Mouse (Mus musculus) ES-CJ7 (cell line): ENCODE results near the gene Abl1.

ENCODE experiments used
- DNase-seq: peaks from one replicate; pipeline ENCODE4 v3.0.0; 2011; ENCODE audit warnings: low read depth, low spot score

Abl1 gene

DNA sequence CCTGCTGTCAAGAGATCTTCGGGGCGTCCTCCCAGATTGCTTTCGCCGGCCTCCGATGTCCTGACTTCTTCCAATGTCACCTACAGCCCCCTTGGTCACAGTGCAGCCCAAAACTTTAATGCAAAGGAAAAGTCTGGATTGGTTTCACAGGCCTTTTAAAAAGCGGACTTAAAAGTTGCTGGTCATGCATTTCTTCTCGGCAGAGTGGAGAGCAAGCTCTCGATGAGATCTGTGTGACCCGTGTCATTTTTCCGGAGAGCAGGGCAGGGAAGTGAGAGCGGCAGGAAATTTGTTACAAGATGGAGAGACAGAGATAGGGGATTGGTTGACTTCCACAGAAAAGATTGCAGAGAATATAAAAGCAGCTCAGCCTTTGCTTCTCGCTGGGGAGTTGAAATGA lies 869 bp downstream of the Abl1 start:
- no peak for DNase-seq

DNA sequence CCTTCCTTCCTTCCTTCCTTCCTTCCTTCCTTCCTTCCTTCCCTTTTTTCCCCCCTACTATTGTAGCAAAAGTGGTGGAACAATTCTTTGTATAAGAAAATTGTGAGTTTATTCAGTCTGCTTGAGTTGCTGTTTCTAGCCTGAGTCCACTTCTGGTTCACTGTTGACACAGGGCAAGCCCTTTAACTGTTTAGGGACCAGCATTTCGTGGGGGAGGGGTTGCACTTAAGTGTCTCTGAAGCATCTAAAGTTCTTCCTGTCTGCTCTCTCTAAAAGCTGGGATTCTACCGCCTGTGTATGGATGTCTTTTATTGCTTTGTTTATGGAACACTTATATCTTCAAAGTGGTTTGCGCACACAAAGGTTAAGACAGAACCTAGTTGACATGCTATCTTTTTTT lies 1.9 kb downstream of the Abl1 start:
- DNase-seq: no peak

DNA sequence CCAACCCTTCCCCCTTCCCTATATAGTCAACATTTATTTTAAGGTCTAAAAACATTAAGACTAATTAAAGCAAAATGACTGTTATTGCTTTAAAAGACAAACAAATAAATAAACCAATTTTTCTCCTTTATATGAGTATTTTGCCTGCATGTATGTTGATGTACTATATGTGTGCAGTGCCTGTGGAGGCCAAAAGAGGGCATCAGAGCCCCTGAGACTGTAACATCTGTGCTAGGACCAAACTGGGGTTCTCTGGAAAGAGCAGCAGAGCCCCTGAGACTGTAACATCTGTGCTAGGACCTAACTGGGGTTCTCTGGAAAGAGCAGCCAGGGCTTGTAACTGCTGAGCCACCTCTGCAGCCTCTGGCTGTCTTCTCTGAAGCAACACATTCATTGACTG lies 10.0 kb downstream of the Abl1 start:
- DNase-seq: no peak

DNA sequence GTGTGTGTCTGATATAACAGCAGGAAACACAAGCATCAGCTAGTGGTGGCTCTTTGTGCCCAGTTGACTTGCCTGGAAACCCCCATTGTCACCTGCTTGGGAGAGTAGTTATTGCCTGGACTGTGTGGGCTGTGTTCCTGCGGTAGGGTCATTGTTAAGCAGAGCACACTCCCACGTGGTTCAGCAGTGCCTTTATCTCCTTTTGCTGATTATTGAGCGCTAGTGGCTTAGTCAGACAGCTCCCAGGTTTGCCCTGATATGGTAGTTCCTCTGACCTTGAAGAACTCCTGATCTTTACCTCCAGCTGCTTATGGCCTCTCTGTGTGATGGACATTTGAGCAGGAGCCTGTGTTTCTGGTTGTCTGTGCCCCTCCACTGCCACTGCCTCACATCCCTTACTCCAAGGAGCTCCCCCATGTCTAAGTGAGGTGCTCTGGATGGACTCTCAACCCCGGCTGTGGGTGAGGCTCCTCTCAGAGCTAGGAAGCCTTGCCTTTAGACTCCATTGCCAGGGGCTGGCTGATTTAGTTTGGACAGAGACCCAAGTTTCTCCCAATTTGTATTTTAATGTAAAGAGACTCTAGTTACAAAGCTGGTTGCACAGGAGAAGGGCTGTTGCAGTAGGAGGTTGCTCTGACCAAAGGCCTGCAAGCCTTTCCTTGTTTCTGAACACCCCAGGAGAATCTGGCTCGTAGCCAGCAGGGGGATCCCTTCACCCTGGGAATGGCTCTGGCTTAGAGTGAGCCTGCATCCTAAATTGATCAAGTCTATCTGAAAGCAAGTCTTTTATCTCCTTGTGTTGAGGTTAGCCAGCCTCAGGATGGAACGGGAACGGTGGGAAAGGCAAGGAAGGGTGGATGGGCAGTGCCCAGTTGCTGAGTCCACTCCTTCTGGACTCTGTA lies 12.6 kb downstream of the Abl1 start:
- peak; percentile 52 for DNase-seq

DNA sequence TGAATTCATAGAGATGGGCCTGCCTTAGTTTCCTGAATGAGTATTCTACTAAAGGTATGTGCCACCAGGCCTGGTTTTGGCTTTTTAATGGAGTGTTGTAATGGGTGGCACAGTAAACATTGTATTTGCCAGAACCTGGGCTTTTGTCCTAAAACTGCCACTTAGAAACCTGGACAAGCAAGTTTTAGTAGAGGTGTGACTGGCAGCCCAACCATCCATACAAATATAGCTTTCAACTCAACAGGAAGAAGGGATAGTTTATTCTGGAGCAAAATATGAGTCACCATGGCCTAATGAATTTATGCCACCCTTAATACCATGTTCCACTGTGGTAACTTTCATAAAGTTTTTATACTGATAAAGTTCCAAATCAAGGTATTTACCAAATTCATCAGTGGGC lies 15.1 kb downstream of the Abl1 start:
- no peak for DNase-seq

DNA sequence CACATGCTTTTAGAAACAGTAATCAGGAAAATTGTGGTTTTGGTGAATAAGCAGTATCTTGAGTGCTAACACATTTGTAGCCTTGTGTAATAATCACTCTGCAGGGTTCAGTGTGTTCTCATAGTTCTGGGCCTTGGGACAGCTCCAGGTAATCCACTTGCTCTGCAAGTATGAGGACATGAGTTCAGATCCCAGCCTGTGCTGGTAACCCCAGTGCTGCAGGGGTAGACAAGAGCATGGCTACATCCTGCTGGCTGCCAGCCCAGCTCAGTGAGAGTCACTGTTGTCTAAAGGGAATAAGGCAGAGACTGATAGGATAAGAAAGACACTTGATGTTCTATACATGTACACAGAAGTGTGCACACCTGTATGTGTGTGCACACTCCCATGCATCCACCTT lies 17.7 kb downstream of the Abl1 start:
- no peak for DNase-seq

DNA sequence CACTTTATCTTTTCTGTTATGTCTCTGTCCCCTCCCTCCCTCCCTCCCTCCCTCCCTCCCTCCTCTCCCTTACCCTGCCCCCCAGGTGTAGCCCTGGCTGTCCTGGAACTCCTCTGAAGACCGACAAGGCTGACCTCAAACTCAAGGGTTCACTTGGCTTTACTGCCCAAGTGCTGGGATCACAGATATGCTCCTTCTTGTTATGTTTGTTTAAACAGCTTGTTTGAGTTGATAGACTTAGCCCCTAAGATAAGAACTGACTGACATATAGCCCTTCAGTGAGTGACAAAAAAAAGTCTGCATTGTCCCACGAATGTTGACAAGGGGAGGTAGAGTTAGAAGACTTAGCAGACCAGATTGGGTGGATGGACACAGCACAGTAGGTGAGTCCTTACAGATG lies 18.4 kb downstream of the Abl1 start:
- no peak for DNase-seq

DNA sequence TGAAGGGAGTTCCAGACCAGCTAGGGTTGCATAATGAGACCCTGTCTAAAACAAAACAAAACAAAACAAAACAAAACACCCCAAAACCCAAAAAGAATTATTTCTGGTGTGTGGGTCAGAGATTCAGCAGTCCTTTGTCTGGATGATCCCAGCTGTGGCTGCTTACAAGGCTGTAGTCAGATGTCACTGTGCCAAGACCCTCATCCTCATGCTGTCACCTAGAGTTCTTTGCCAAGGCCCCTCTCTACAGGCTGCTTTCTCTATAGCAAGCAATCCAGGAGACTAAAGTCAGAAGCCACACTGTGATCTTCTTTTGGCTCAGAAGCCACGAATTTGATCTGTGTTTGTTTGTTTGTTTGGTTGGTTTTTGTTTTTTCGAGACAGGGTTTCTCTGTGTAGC lies 24.5 kb downstream of the Abl1 start:
- DNase-seq: no peak

DNA sequence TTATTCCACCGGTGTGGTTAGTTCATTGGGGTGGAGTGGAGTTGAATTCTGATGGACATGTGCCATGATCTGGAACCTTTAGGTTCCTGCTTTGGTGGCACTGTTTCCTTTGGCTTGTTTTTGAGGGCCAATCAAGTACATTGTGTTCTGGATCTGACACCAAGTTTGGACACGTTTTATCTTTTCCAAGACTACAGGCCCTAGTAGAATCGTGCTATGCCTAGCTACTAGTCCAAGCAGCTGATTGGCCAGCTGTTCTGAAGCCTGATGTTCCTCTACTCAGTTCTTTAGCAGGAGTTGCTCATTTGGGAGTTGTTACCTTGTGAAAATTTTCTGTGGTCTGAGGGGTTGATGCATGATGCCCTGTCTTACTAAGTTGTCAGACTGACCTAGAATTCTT lies 25.6 kb downstream of the Abl1 start:
- DNase-seq: no peak

DNA sequence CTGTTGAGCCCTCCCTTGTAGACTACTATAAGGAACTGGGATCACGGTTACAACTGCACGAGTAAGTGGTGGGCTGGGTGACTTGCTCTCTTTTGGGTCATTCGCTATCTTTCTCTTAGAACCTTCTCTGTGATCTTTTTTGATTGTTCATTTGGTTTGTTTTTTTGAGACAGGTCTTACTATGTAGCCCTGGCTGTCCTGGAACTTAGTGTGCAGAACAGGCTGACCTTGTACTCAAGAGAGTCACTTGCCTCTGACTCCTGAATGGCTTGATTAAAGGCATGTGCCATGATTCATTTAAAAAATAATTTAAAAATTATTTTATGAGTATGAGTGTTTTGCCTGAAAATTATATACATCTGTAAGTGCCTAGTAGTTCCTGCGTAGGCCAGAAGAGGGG lies 26.6 kb downstream of the Abl1 start:
- DNase-seq: no peak

DNA sequence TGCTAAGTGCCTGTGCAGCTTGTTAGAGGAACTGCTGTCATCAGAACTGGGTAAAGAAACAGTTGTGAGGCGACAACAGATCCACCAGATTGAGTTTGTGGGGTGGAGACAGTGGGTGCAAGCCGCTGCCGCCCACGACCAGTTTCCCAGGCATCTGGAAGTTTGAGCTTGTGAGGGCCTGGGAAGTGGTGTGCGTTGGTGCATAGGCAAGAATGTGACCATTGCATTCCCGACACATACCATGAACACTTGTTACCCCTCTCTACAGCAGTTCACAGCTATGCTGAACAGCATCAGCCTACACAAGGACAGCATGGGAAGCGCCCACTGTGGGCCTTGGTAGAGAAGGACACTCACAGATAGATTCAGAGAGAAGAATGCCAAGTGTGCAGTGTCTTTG lies 27.8 kb downstream of the Abl1 start:
- DNase-seq: no peak

DNA sequence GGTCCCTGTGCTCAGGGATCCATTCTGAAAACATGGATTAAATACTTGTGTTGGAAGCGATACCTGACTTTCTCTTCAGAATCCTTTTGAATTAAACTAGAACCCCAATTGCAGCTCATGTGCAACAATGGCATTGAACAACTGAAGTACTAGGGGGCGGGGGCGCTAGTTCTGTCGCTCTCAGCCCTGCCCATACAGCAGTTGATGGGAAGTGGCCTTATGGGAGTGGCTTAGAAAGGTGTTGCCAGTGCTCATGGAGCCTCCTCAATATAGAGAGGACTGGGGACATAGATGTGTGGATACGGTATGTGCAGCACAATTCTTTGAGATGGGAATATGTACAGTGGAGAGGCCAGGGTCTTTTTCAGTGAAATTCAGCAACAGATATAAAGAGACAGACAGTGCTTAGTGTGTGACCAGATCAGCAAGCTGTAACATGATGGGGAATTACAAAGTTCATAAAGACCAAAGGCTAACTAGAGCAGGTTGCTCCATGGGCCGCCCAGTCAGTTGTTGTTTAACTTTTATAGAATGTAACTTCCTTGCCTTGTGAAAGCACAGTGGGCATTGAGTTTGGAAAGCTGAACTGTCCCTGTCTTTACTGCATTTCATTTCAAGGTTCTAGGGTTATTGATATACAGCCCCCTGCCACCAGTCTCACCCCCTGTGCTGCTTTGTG lies 31.2 kb downstream of the Abl1 start:
- no peak for DNase-seq

DNA sequence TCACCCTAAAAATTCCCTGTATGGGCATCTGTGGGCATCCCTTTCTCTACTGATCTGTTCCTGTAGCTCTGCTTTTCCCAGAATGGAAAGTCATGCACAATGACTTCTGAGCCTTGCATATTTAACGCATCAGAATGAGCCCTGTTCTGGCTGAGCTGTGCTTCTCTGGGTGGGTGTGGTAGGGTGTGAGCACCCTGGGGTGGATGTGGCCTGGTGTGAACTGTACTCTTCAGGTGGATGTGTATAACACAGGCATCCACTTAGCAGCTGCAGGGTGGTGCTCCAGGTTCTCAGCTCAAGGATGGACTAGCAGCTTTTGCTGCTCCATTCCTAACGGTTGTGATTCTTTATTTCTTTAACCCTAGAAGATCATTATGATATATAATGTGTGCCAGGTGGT lies 31.8 kb downstream of the Abl1 start:
- no peak for DNase-seq

DNA sequence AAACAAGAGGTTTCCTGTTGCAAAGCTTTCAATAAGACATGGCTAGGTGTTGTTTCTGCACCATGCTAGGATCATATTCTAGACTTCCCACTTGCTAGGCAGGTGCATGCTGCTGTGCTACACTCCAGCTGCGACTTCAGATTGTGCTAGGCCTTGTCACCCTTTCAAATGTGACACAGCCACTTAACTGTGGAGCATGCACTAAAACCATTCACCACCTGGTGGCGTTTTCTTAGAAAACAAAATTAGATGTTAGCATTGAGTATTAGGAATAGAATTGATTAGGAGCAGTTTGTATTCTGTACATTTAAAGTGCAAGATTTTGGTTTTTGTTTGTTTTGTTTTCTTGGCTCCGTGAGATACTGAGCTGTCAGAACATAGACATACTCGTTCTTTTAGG lies 32.6 kb downstream of the Abl1 start:
- DNase-seq: peak; percentile 44

DNA sequence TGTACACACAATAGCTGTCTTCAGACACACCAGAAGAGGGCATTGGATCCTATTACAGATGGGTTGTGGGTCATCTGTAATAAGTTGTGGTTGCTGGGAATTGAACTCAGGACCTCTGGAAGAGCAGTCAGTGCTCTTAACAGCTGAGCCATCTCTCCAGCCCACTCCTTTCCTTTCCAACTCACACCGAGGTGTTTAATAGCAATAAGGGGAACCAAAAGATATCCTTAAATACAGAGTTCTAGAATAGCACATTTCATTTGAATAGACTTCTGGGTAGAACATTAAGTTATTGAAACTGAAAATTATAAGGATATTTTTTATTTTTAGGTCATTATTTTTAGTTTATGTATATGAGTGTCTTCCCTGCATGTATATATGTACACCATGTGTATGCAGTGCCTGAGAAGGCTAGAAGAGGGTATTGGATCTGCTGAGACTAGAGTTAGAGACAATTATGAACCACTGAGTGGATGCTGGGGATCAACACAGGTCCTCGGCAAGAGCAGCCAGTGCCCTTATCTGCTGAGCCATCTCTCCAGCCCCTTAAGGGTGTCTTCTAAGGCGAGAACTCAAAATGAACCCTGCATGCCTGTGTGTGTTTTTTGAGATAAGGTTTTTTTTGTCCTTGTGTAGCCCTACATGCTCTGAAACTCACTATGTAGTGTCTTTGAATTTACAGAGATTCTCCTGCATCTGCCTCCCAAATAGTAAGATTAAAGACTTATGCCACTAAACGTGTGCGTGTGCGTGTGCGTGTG lies 36.7 kb downstream of the Abl1 start:
- no peak for DNase-seq

DNA sequence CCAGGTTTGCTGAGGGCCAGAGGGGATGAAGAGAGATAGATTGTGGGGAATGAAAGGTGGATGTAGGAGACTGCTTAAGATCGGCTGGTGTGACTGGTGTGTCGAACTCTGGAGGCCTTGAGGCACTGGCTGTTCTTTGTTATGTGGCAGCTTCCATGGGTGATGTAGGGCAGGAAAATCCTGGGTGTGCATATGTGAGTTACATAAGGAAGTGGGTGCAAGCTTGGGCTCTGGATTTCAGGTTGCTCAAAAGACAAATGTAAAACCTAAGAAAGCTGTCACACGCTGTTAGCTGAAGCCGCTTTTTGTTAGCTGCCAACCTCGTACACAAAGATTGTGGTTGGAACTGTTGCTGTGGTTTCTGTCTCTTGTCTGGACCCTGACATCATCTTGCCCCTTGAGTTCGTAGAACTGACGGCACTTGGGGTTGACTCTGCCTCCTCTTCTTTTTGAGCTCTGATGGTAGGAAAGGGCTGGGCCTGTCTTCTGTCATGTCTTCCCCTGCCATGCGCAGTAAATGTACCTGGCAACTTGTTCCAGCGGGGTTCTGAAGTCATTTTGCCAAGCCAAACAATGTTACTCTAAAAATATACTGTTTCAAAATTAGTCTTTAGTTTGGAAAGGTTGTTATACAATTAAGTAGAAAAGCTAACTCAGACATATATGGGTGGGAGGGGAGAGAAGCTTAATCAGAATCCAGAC lies 39.6 kb downstream of the Abl1 start:
- no peak for DNase-seq

DNA sequence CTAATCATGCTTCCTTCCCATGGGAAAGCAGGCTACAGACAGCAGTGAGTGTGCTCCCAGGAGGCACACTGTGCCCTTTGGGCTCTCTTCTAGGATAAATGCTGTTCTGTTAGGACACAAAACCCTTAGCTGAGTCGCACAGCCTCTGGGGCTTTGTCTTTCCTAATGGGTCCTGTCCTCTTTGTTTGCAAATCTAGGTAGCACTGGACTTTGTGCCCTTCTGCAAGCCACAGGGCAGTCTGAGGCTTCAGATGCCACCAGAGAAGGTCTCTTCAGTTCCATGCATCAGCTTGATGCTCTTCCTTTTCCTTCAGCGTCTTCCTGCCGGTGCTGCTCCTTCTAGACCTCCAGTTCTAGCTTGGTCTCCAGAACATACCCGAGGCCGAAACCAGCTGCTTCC lies 42.5 kb downstream of the Abl1 start:
- no peak for DNase-seq

DNA sequence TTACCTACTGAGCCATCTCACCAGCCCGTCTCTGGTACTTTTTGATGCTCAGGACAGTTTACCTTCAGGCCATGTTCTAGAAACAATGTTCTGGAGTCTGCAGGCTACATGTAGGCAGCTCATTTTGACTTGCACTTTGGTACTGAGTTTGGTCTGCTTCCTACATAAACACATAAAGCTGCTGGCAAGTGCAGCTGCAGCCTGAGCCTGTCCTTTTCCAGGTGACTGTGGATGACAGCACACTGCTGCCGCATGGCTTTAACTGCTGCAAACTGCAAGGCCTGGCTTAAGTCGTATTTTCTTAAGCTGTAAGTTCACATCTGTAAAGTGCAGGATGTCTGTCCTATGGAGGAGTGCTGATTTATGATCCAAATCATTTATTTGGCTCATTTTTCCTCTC lies 44.3 kb downstream of the Abl1 start:
- no peak for DNase-seq

DNA sequence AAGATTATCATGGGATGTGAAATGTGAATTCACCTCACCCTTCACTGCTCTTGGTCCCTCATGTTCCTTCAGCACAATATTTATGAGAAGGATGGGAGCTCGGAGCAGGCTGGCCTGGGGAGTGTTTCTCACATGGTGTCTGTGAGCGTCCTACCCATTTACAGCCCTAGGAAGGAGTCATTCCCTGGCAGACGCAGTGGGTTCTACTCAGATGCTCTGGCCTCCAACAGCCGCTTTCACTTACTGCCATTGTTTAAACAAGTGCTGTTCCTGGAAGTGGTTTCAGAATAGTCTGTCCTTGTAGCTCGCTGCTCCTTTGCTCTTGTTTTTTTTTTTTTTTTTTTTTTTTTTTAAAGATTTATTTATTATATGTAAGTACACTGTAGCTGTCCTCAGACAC lies 45.4 kb downstream of the Abl1 start:
- DNase-seq: no peak

DNA sequence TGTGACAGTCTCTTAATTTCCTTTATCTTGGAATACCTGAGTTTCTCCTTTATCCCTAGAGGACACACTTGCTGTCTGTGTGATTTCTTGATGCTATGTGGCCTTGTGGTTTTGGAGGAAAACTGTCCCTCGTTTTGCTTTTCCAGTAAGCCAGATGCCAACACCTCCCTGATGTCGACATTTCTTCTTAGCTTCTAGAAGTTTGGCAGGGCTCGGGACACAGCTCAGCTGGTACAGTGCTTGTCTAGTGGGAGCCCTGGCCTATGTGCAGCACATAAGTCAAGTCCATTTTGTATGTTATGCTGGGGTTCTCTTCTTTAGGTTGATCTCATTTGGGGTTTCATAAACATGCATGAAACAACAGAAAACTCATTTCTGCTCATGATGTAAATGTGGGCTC lies 50.9 kb downstream of the Abl1 start:
- no peak for DNase-seq

DNA sequence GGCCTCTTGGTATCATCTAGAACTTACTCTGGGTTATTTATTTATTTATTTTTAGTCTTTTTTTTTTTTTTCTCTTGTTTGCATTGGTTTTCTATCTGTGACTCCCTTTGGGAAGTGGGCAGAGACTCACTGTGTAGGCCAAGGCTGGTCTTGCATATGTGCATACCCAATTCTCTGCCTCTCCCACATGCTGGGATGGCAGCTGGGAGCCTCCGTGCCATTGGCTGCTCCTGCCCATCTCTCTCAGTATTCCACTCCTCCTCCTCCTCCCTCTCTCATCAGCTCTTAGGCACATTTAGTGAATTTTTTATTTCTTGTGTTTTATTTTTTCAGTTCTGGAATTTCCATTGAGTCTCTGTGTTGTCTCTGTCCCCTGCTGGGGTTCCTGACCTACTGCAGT lies 53.6 kb downstream of the Abl1 start:
- DNase-seq: peak; percentile 58

DNA sequence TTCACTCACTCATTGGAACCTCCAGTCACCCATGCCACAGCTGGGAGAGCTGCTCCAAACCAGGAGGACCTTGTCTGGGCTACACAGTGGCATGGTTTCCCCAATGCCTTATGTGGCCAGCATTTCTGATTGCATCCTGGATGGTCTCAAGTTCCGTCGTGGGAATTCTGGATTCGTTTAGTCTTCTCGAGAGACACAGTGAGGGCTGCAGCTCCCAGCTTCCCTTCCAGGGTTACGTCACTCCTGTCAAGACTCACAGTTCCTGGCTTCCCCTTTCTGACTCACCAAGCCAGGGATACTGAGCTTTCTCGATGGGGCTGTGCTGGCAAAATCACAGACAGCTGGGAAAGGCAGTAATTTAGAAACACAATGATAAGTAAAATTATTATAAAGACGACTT lies 54.0 kb downstream of the Abl1 start:
- DNase-seq: no peak
